8 mouse cellular contexts compared by ENCODE assay signal in the genomic region with DNA sequence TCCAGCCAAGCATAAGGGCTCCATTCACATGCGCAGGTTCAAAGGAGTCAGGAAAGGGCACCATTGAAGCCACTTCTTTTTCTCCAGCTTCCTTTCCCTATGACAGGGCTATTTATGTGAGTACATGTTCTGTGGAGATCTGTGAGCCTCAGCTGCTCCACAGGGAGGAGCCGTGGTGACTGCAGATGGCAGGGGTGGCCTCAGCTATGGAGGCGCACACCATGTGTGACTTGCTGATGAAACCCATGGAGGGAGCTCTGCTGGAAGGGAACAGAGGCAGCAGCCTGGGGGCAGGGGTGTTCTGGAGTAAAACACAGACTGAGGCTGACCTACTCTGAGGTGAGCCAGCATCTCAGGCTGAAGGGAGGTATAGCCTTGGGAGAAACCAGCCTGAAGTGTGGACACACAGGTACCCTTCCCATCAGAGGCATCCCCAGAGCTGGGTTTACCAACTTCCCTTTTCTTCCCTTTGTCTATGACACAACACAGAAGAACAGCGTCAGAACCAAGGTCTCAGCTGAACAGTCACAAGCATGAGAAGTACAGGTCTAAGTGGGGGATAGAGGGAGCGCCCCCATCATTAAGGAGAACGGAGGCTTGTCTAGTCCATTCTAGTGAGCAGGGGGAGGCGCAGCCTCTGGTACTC. TPM values are rescaled to one million over a fixed set of nuclear protein-coding genes. Genes with fewer than 3 reads are reported as not detected.
A peak's percentile ranks its signal among the peaks of the same experiment; 100 is the strongest.
DNase-seq lines count a peak whose midpoint lies in the region; ATAC-seq lines count a peak whose summit lies in the region.

No protein-coding gene starts in this region.

- DNase-seq in kidney, postnatal 10 days = peak; percentile 45
- DNase-seq in kidney, adult 11 months = no peak
- DNase-seq in embryonic facial prominence, embryonic 11.5 days (ENCODE audit: low spot score) = no peak
- DNase-seq in midbrain, embryonic 11.5 days (ENCODE audit: low spot score, missing footprints) = no peak
- no peak for DNase-seq in MN1 (ENCODE audit: low spot score)
- no peak for DNase-seq in cerebellum, postnatal 4 days (ENCODE audit: low spot score in 2 of 2)

- H3K9ac ChIP-seq in embryonic facial prominence, embryonic 11.5 days (replicated peaks; ENCODE audit: low read length) = no peak overlapping the region
- H3K9ac ChIP-seq in intestine, embryonic 16.5 days (ENCODE audit: low read depth, low read length) = peak overlapping the region; percentile 24; the same call in 1 of the 2 replicates
- H3K9ac ChIP-seq in midbrain, embryonic 11.5 days (ENCODE audit: low read length) = peak overlapping the region; percentile 48

- H3K9me3 ChIP-seq in embryonic facial prominence, embryonic 11.5 days (replicated peaks; ENCODE audit: control insufficient read depth, low read length) = no peaks in the 10 kb centered on the region
- H3K9me3 ChIP-seq in intestine, embryonic 16.5 days (ENCODE audit: control insufficient read depth, low read length) = no peaks in the 10 kb centered on the region
- no peaks in the 10 kb centered on the region for H3K9me3 ChIP-seq in midbrain, embryonic 11.5 days (ENCODE audit: control insufficient read depth, low read length)

- peaks cover 3% of the 10 kb centered on the region; the same call in 1 of the 2 replicates for H3K36me3 ChIP-seq in embryonic facial prominence, embryonic 11.5 days (replicated peaks; ENCODE audit: control insufficient read depth, insufficient read depth, low read depth, low read length)
- H3K36me3 ChIP-seq in intestine, embryonic 16.5 days (ENCODE audit: control insufficient read depth, insufficient read depth, low read length) = peaks cover 9% of the 10 kb centered on the region
- H3K36me3 ChIP-seq in midbrain, embryonic 11.5 days (ENCODE audit: control insufficient read depth, insufficient read depth, low read length) = no peaks in the 10 kb centered on the region; the same call in 1 of the 2 replicates

- H3K4me2 ChIP-seq in embryonic facial prominence, embryonic 11.5 days (ENCODE audit: low read depth, low read length) = no peak overlapping the region
- no peak overlapping the region for H3K4me2 ChIP-seq in intestine, embryonic 16.5 days (ENCODE audit: low read depth, low read length)
- no peak overlapping the region; the same call in 1 of the 2 replicates for H3K4me2 ChIP-seq in midbrain, embryonic 11.5 days

- peaks cover 23% of the 10 kb centered on the region for H3K4me1 ChIP-seq in embryonic facial prominence, embryonic 11.5 days (ENCODE audit: control insufficient read depth, insufficient read depth, low read length)
- peaks cover 74% of the 10 kb centered on the region for H3K4me1 ChIP-seq in intestine, embryonic 16.5 days (ENCODE audit: control insufficient read depth, insufficient read depth, low read length)
- H3K4me1 ChIP-seq in midbrain, embryonic 11.5 days (ENCODE audit: control insufficient read depth, insufficient read depth, low read length) = peaks cover 45% of the 10 kb centered on the region

- 74% methylated on average over 7 of the region's 7 CpGs for WGBS in embryonic facial prominence, embryonic 11.5 days
- WGBS in intestine, embryonic 16.5 days = 80% methylated on average over 7 of the region's 7 CpGs
- 80% methylated on average over 7 of the region's 7 CpGs for WGBS in midbrain, embryonic 11.5 days

- ATAC-seq in embryonic facial prominence, embryonic 11.5 days (replicated peaks; ENCODE audit: insufficient number of reproducible peaks, low FRiP score, low TSS enrichment, low read depth) = no peak
- ATAC-seq in intestine, embryonic 16.5 days = no peak
- no peak for ATAC-seq in midbrain, embryonic 11.5 days (ENCODE audit: low FRiP score)
- no peak for ATAC-seq in erythroid progenitor cell, adult 5-6 weeks (replicated peaks; ENCODE audit: low FRiP score, poor library complexity, severe bottlenecking)

- H3K27ac ChIP-seq in embryonic facial prominence, embryonic 11.5 days (replicated peaks; ENCODE audit: low read depth, low read length) = peak overlapping the region; percentile 92
- H3K27ac ChIP-seq in intestine, embryonic 16.5 days (ENCODE audit: low read length) = peak overlapping the region; percentile 92
- H3K27ac ChIP-seq in midbrain, embryonic 11.5 days (ENCODE audit: low read depth, low read length) = peak overlapping the region; percentile 99

- H3K27me3 ChIP-seq in embryonic facial prominence, embryonic 11.5 days (ENCODE audit: control insufficient read depth, insufficient read depth, low read length) = no peaks in the 10 kb centered on the region
- H3K27me3 ChIP-seq in intestine, embryonic 16.5 days (replicated peaks; ENCODE audit: control insufficient read depth, insufficient read depth, low read length) = no peaks in the 10 kb centered on the region
- no peaks in the 10 kb centered on the region for H3K27me3 ChIP-seq in midbrain, embryonic 11.5 days (ENCODE audit: control insufficient read depth, insufficient read depth, low read length)

- H3K4me3 ChIP-seq in embryonic facial prominence, embryonic 11.5 days (ENCODE audit: low read depth, low read length) = no peak overlapping the region
- no peak overlapping the region for H3K4me3 ChIP-seq in intestine, embryonic 16.5 days (ENCODE audit: low read length)
- H3K4me3 ChIP-seq in midbrain, embryonic 11.5 days (ENCODE audit: low read depth, low read length) = no peak overlapping the region

RNA-seq across cellular contexts. Expression of a gene that starts 36.5 kb away (rescaled TPM):
- polyA plus RNA-seq in embryonic facial prominence, embryonic 11.5 days (2014; fragmentation: Nextera tagmentation; extraction: Ambion mirVana) = 130 and 135 TPM in 2 replicates
- 175 and 183 TPM in 2 replicates for polyA plus RNA-seq in intestine, embryonic 16.5 days (2015; fragmentation: Nextera tagmentation; extraction: Ambion mirVana)
- 201 and 205 TPM in 2 replicates for polyA plus RNA-seq in midbrain, embryonic 11.5 days (2014; fragmentation: Nextera tagmentation; extraction: Ambion mirVana)
- total RNA-seq in erythroid progenitor cell, adult 5-6 weeks (2015; ENCODE audit: low replicate concordance) = 32.7 and 52.3 TPM in 2 replicates
- total RNA-seq in erythroid progenitor cell, adult 5-6 weeks (2017; ENCODE audit: low replicate concordance) = 43.4 and 52.9 TPM in 2 replicates

RNA-seq across cellular contexts. Expression of a gene that starts 39.6 kb away (rescaled TPM):
- polyA plus RNA-seq in embryonic facial prominence, embryonic 11.5 days (2014; fragmentation: Nextera tagmentation; extraction: Ambion mirVana) = 1.2 and 2.0 TPM in 2 replicates
- 6.8 and 7.5 TPM in 2 replicates for polyA plus RNA-seq in intestine, embryonic 16.5 days (2015; fragmentation: Nextera tagmentation; extraction: Ambion mirVana)
- 1.3 TPM in 2 replicates for polyA plus RNA-seq in midbrain, embryonic 11.5 days (2014; fragmentation: Nextera tagmentation; extraction: Ambion mirVana)
- total RNA-seq in erythroid progenitor cell, adult 5-6 weeks (2015; ENCODE audit: low replicate concordance) = 81.1 and 83.0 TPM in 2 replicates
- total RNA-seq in erythroid progenitor cell, adult 5-6 weeks (2017; ENCODE audit: low replicate concordance) = 26.7 and 29.5 TPM in 2 replicates
